Mouse (Mus musculus) 416B (cell line): ENCODE results near the gene E130308A19Rik.
"Not testable (repeated sequence)": the region's sequence is repeated elsewhere in the genome, so short reads cannot be mapped to it uniquely, and the experiment has no call there.

Experiments
- DNase-seq: peaks from one replicate; pipeline ENCODE4 v3.0.0; 2011; ENCODE audit warnings: low read depth

Gene E130308A19Rik

GRCm38 (mm10) chr4:59785412-59785811 lies 159.4 kb downstream of the E130308A19Rik start:
- no peak for DNase-seq

- peak; percentile 74 for DNase-seq
Observed at GRCm38 (mm10) chr4:59786661-59787060, 160.7 kb downstream of the E130308A19Rik start.

- no peak for DNase-seq
Observed at GRCm38 (mm10) chr4:59787126-59787525, 161.1 kb downstream of the E130308A19Rik start.

- DNase-seq, result no peak
Observed at GRCm38 (mm10) chr4:59789015-59789414, 163.0 kb downstream of the E130308A19Rik start.

- not testable (repeated sequence) for DNase-seq
Observed at GRCm38 (mm10) chr4:59793626-59794025, 167.6 kb downstream of the E130308A19Rik start.

GRCm38 (mm10) chr4:59794116-59794515 lies 168.1 kb downstream of the E130308A19Rik start:
- peak; percentile 50 for DNase-seq

GRCm38 (mm10) chr4:59795788-59796455 lies 169.9 kb downstream of the E130308A19Rik start:
- no peak for DNase-seq

GRCm38 (mm10) chr4:59800181-59800580 lies 174.2 kb downstream of the E130308A19Rik start:
- DNase-seq, result no peak

GRCm38 (mm10) chr4:59801489-59801888 lies 175.5 kb downstream of the E130308A19Rik start, which contains the start of gene Inip:
Gene Inip (minus strand): TSS chr4:59801589.
- DNase-seq, result no peak

- DNase-seq, result peak; percentile 71
Observed at GRCm38 (mm10) chr4:59802107-59802506, 176.1 kb downstream of the E130308A19Rik start.

- peak; percentile 67 for DNase-seq
Observed at GRCm38 (mm10) chr4:59802792-59803191, 176.8 kb downstream of the E130308A19Rik start.

- DNase-seq, result peak; percentile 86
Observed at GRCm38 (mm10) chr4:59803358-59803757, 177.3 kb downstream of the E130308A19Rik start.

GRCm38 (mm10) chr4:59804754-59805153 lies 178.7 kb downstream of the E130308A19Rik start:
- DNase-seq, result no peak

- peak; percentile 86 for DNase-seq
Observed at GRCm38 (mm10) chr4:59805181-59805967, 179.4 kb downstream of the E130308A19Rik start, which contains the start of gene Snx30. Gene Snx30 (plus strand): TSS chr4:59805840.

GRCm38 (mm10) chr4:59805968-59806878 lies 180.2 kb downstream of the E130308A19Rik start:
- peak; percentile 80 for DNase-seq

GRCm38 (mm10) chr4:59806879-59807195 lies 180.8 kb downstream of the E130308A19Rik start:
- no peak for DNase-seq

- DNase-seq, result peak; percentile 56
Observed at GRCm38 (mm10) chr4:59807521-59807920, 181.5 kb downstream of the E130308A19Rik start.

- DNase-seq, result peak; percentile 77
Observed at GRCm38 (mm10) chr4:59808396-59808795, 182.4 kb downstream of the E130308A19Rik start.
